Mouse (Mus musculus): Measurements from ENCODE around the gene Slc25a5.

GRCm38 (mm10) chrX:36763298-36763933 lies 32.0 kb upstream of the Slc25a5 start:
- TF ChIP-seq CTCF (IDR thresholded peaks at IDR 0.05; ENCODE audit: low read depth) (no peak), EP300 (optimal IDR thresholded peaks at IDR 0.05) (no peak)

All from stomach, postnatal 0 days (tissue).